Mouse (Mus musculus) ES-Bruce4 (cell line): ENCODE data around the gene Sh3bp2. TPM values are rescaled to one million over a fixed set of nuclear protein-coding genes. Genes with fewer than 3 reads are reported as not detected.
A peak's percentile ranks its signal among the peaks of the same experiment; 100 is the strongest.
"Not testable (repeated sequence)": the region's sequence is repeated elsewhere in the genome, so short reads cannot be mapped to it uniquely, and the experiment has no call there.

Experiments
- H3K27ac ChIP-seq: 2 replicates; pipeline ENCODE4 v1.5.1; 2012; ENCODE audit warnings: low read length, inconsistent platforms; ENCODE audit not compliant: insufficient read depth
- H3K27me3 ChIP-seq: 2 replicates; pipeline ENCODE4 v1.6.1; 2012; ENCODE audit warnings: mild to moderate bottlenecking, low read length, inconsistent platforms; ENCODE audit not compliant: control insufficient read depth, poor library complexity, insufficient read depth, severe bottlenecking
- H3K36me3 ChIP-seq: 2 replicates; pipeline ENCODE4 v1.6.1; 2012; ENCODE audit warnings: inconsistent platforms, mild to moderate bottlenecking, low read length, moderate library complexity; ENCODE audit not compliant: control insufficient read depth, poor library complexity, insufficient read depth, severe bottlenecking
- H3K4me1 ChIP-seq: one replicate; pipeline ENCODE4 v1.8.1; 2011; ENCODE audit warnings: low read length; ENCODE audit not compliant: control insufficient read depth, insufficient read depth
- H3K4me3 ChIP-seq: 2 replicates; pipeline ENCODE4 v1.5.1; 2011; ENCODE audit warnings: low read depth, mild to moderate bottlenecking, low read length
- H3K9ac ChIP-seq: 2 replicates; pipeline ENCODE4 v1.6.1; 2012; ENCODE audit warnings: low read depth, mild to moderate bottlenecking, inconsistent platforms; ENCODE audit not compliant: poor library complexity, severe bottlenecking
- H3K9me3 ChIP-seq: replicated peaks from 2 replicates; pipeline ENCODE4 v1.6.1; 2012; ENCODE audit warnings: mild to moderate bottlenecking, low read length, inconsistent platforms; ENCODE audit not compliant: control insufficient read depth, poor library complexity, insufficient read depth, severe bottlenecking
- CTCF ChIP-seq: IDR thresholded peaks from one replicate; pipeline ENCODE4 v1.8.1; 2011; ENCODE audit warnings: low read depth, low read length
- EP300 ChIP-seq: IDR thresholded peaks from 2 replicates; pipeline ENCODE4 v1.6.1; 2011; ENCODE audit warnings: low read depth, low read length; ENCODE audit not compliant: insufficient read depth
- POLR2A ChIP-seq: IDR thresholded peaks from one replicate; pipeline ENCODE4 v1.8.1; 2011; ENCODE audit warnings: low read length; ENCODE audit not compliant: insufficient read depth
- polyA plus RNA-seq: library from polyadenylated mRNA; stranded (reverse); fragments of >200 nt; gene quantifications from 2 replicates; pipeline ENCODE4 v1.2.4, GENCODE M21; 2011; ENCODE audit warnings: low read depth; ENCODE audit not compliant: missing spikeins, insufficient read depth, insufficient read length

Sh3bp2 gene
- polyA plus RNA-seq, 1 experiment: 2.8 TPM

DNA sequence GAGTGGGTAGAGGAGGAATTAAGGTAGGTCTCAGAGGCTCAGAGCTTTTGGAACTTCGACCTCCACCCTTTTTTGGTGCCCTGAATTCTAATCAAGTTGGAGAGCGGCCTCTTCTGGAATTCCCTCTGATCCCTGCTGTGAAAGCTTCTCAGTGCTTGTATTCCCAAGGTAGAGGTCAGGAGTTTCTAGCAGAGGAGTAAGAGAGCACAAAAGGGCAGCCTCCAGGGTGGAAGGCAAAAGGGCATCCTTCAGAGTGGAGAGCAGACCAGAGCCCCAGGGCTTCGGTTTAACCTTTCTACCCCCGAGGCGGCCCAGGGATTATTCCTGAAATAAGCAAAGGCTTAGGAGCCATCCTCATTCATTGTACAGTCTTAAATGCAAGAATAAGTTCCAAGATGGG lies 64.4 kb downstream of the Sh3bp2 start:
- no peaks in the 10 kb centered on the region for H3K9me3 ChIP-seq
- peak overlapping the region; percentile 67; the same call in 1 of the 2 replicates for H3K27ac ChIP-seq
- no peak overlapping the region for H3K9ac ChIP-seq
- peaks cover 2% of the 10 kb centered on the region for H3K4me1 ChIP-seq
- 0 out of 2 replicates have a peak, but pooled peaks have one; percentile 22 for TF ChIP-seq EP300
- no peak for TF ChIP-seq POLR2A
- H3K36me3 ChIP-seq: no peaks in the 10 kb centered on the region
- no peak overlapping the region for H3K4me3 ChIP-seq
- no peaks in the 10 kb centered on the region for H3K27me3 ChIP-seq

DNA sequence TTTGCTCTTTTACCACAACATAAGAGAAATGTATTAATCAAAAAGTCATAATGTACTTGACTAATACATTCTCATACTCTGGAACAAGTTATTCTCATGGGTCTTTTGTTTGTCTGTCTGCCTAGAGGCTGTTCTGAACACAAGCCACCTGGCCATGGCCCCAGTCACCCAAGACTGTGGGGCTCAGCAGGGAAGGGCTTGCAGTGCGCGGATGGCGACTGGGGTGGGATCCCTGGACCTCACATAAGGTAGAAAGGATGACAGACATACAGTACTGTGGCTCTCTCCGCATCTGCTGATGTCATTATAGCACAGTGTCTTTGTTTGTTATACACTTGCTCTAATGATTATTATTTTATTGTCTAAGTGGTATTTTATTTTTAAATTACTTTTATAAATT lies 65.1 kb downstream of the Sh3bp2 start:
- H3K4me3 ChIP-seq: no peak overlapping the region
- no peaks in the 10 kb centered on the region for H3K27me3 ChIP-seq
- H3K4me1 ChIP-seq: peaks cover 2% of the 10 kb centered on the region
- H3K9me3 ChIP-seq: no peaks in the 10 kb centered on the region
- no peaks in the 10 kb centered on the region for H3K36me3 ChIP-seq
- no peak overlapping the region for H3K27ac ChIP-seq
- TF ChIP-seq POLR2A (no peak), CTCF (no peak), EP300 (no peak)
- no peak overlapping the region for H3K9ac ChIP-seq

DNA sequence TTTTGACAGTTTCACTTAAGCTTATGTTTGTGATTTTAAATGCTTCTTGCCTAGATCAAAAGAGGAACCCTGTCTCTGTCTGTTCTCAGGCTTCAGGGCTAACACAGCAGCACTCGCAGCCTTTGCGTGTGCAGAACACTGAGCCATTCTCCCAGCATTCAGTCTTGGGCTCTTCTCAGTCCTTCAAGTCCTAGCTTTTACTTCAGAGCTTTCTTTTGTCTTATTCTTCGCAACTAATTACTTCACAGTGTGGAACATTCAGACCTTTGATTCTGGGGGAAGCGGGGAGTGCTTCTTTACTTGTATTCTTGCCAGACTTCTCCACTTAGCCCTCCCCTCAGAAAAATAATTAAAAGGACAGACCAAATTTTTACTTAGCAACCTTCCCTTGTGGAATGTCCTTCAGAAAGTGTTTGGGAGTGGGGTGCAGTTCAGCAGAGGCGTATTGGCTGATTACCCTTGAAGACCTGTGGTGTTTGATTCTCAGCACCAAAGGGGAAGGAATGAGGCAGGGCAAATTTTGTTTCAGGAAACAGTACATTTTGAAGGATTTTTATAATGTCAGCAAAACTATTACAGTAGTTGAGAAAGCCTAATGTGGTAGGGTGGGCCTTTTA lies 65.9 kb downstream of the Sh3bp2 start:
- Histone ChIP-seq H3K36me3 (no peaks in the 10 kb centered on the region), H3K27ac (no peak overlapping the region)

DNA sequence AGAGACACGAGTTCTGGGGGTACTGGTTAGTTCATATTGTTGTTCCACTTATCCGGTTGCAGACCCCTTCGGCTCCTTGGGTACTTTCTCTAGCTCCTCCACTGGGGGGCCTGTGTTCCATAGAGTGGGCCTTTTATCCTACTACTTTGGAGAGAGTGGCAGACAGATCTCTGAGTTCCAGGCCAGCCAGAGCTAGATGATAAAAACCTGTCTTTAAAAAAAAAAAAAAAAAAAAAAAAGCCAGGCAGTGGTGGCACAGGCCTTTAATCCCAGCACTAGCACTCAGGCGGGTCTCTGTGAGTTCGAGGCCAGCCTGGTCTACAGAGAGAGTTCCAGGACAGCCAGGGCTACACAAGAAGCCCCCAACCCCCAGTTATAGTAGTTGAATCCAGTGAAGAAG lies 66.6 kb downstream of the Sh3bp2 start:
- not testable (repeated sequence) for H3K27me3 ChIP-seq, H3K27ac ChIP-seq, H3K9ac ChIP-seq, H3K4me3 ChIP-seq, H3K9me3 ChIP-seq, H3K4me1 ChIP-seq, H3K36me3 ChIP-seq

More for the DNA sequence above, 65.9 kb downstream of the Sh3bp2 start:
- H3K4me1 ChIP-seq: peaks cover 2% of the 10 kb centered on the region
- no peak overlapping the region for H3K4me3 ChIP-seq
- no peak for TF ChIP-seq EP300
- TF ChIP-seq CTCF: no peak
- no peak for TF ChIP-seq POLR2A
- no peaks in the 10 kb centered on the region for H3K27me3 ChIP-seq
- no peak overlapping the region for H3K9ac ChIP-seq
- no peaks in the 10 kb centered on the region for H3K9me3 ChIP-seq

DNA sequence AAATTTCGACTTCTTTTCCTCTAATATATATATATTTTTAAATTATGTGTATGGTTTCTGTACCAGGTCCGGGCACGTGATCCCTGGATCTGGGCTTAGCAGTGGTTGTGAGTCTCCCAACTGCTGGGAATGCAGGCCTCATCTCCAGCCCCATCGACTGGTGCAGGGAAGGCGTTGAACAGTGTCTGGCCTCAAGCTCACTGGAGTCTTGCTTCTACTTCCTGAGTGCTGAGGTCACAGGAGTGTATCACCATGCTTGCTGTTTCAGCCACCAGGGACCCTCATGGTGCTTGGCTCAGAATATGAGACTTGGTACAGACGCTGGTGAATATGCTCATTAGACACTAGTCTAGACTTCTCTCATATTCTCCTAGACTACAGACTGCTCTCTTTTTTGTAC lies 67.0 kb downstream of the Sh3bp2 start:
- Histone ChIP-seq H3K36me3 (no peaks in the 10 kb centered on the region), H3K4me3 (no peak overlapping the region), H3K4me1 (peaks cover 2% of the 10 kb centered on the region), H3K9ac (no peak overlapping the region), H3K9me3 (no peaks in the 10 kb centered on the region), H3K27me3 (no peaks in the 10 kb centered on the region), H3K27ac (no peak overlapping the region)
- TF ChIP-seq POLR2A (no peak), EP300 (no peak), CTCF (no peak)

DNA sequence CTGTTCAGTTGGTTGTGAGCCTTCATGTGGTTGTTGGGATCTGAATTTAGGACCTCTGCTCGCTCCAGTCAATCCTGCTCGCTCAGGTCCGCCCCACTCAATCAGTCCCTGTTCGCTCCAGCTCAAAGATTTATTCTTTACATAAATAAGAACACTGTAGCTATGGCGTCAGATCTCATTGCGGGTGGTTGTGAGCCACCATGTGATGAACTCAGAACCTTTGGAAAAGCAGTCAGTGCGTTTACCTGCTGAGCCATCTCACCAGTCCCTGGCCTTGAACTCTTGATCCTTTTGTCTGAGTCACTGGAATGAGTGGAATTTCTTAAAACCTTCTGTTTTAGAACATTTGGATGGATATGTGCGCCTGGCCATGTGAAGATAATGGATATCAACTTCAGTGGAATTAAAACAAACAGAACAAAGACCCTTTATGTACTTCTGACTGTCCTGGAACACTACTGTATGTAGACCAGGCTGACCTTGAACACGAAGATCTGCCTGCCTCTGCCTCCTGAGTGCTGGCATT lies 67.6 kb downstream of the Sh3bp2 start:
- no peak overlapping the region for H3K9ac ChIP-seq
- no peaks in the 10 kb centered on the region for H3K9me3 ChIP-seq
- H3K4me1 ChIP-seq: peaks cover 2% of the 10 kb centered on the region
- no peaks in the 10 kb centered on the region for H3K36me3 ChIP-seq
- no peak overlapping the region for H3K27ac ChIP-seq
- no peaks in the 10 kb centered on the region for H3K27me3 ChIP-seq
- no peak overlapping the region for H3K4me3 ChIP-seq
- TF ChIP-seq EP300 (no peak), CTCF (no peak), POLR2A (no peak)
